Mouse (Mus musculus) hindbrain, embryonic 10.5 days (tissue): ENCODE data around the gene Tfrc. TPM values are rescaled to one million over a fixed set of nuclear protein-coding genes. Genes with fewer than 3 reads are reported as not detected.

Experiments used
- DNase-seq: peaks from one replicate; pipeline ENCODE4 v3.0.0-alpha.2; 2017; ENCODE audit warnings: low spot score
- H3K27ac ChIP-seq: fragments of 300-500 bp; sonication (generic); 2 replicates; pipeline ENCODE4 v1.5.1; 2016; ENCODE audit warnings: mild to moderate bottlenecking, moderate library complexity
- H3K27me3 ChIP-seq: fragments of 300-500 bp; sonication (generic); 2 replicates; pipeline ENCODE4 v1.6.1; 2016; ENCODE audit warnings: mild to moderate bottlenecking; ENCODE audit not compliant: poor library complexity, insufficient read depth, severe bottlenecking
- H3K36me3 ChIP-seq: fragments of 300-500 bp; sonication (generic); 2 replicates; pipeline ENCODE4 v1.6.1; 2016; ENCODE audit warnings: mild to moderate bottlenecking, moderate library complexity
- H3K4me1 ChIP-seq: fragments of 300-500 bp; sonication (generic); replicated peaks from 2 replicates; pipeline ENCODE4 v1.6.1; 2016; ENCODE audit warnings: mild to moderate bottlenecking
- H3K4me3 ChIP-seq: fragments of 300-500 bp; sonication (generic); 2 replicates; pipeline ENCODE4 v1.5.1; 2016; ENCODE audit warnings: mild to moderate bottlenecking, moderate library complexity
- H3K9me3 ChIP-seq: fragments of 300-500 bp; sonication (generic); 2 replicates; pipeline ENCODE4 v1.6.1; 2016; ENCODE audit warnings: mild to moderate bottlenecking, moderate library complexity
- WGBS: fragments of 180-500 bp; shearing (Covaris S2); methylation state at CpG from one replicate; pipeline ENCODE4 v1.1.7; 2016; 5-methylcytosine and 5-hydroxymethylcytosine counted together
- polyA plus RNA-seq: library from polyadenylated mRNA; unstranded; fragments of >200 nt; fragmentation: Nextera tagmentation; extraction: Ambion mirVana; gene quantifications from 2 replicates; pipeline ENCODE4 v1.2.1, GENCODE M21; 2016

Tfrc gene
- polyA plus RNA-seq, 1 experiment from 2014 or later, result 42.5 TPM

GRCm38 (mm10) chr16:32595142-32595855 is 13.4 kb upstream of the Tfrc start:
- H3K27ac ChIP-seq, result no peak overlapping the region
- no peaks in the 10 kb centered on the region for H3K9me3 ChIP-seq
- WGBS, result 89% methylated on average over 10 of the region's 10 CpGs

GRCm38 (mm10) chr16:32597909-32598381 is 10.8 kb upstream of the Tfrc start:
- peaks cover 7% of the 10 kb centered on the region for H3K4me1 ChIP-seq
- no peak overlapping the region for H3K4me3 ChIP-seq
- DNase-seq, result no peak
- no peaks in the 10 kb centered on the region for H3K9me3 ChIP-seq
- H3K36me3 ChIP-seq, result no peaks in the 10 kb centered on the region
- 42% methylated on average over 4 of the region's 4 CpGs for WGBS
- H3K27ac ChIP-seq, result peak overlapping the region; percentile 16; the same call in 1 of the 2 replicates
- no peaks in the 10 kb centered on the region for H3K27me3 ChIP-seq

More at GRCm38 (mm10) chr16:32595142-32595855, 13.4 kb upstream of the Tfrc start:
- Histone ChIP-seq H3K27me3 (no peaks in the 10 kb centered on the region), H3K4me1 (peaks cover 7% of the 10 kb centered on the region), H3K36me3 (no peaks in the 10 kb centered on the region), H3K4me3 (no peak overlapping the region)
- DNase-seq, result no peak

- 89% methylated on average over 1 of the region's 1 CpGs for WGBS
Measured at GRCm38 (mm10) chr16:32599151-32599550, 9.6 kb upstream of the Tfrc start.

GRCm38 (mm10) chr16:32602193-32602685 is 6.5 kb upstream of the Tfrc start:
- no peak for DNase-seq
- H3K4me3 ChIP-seq, result no peak overlapping the region
- 68% methylated on average over 3 of the region's 3 CpGs for WGBS
- peaks cover 8% of the 10 kb centered on the region; the same call in 1 of the 2 replicates for H3K27me3 ChIP-seq
- H3K9me3 ChIP-seq, result no peaks in the 10 kb centered on the region
- peaks cover 7% of the 10 kb centered on the region for H3K4me1 ChIP-seq
- H3K27ac ChIP-seq, result no peak overlapping the region
- no peaks in the 10 kb centered on the region for H3K36me3 ChIP-seq

More at GRCm38 (mm10) chr16:32599151-32599550, 9.6 kb upstream of the Tfrc start:
- no peak overlapping the region for H3K27ac ChIP-seq
- no peak for DNase-seq
- H3K4me1 ChIP-seq, result peaks cover 7% of the 10 kb centered on the region
- no peaks in the 10 kb centered on the region for H3K36me3 ChIP-seq
- H3K4me3 ChIP-seq, result no peak overlapping the region
- H3K27me3 ChIP-seq, result no peaks in the 10 kb centered on the region
- no peaks in the 10 kb centered on the region for H3K9me3 ChIP-seq

- Histone ChIP-seq H3K27me3 (peaks cover 17% of the 10 kb centered on the region; the same call in 1 of the 2 replicates), H3K9me3 (no peaks in the 10 kb centered on the region), H3K27ac (peak overlapping the region; percentile 98; the same call in 1 of the 2 replicates), H3K36me3 (peaks cover under 1% of the 10 kb centered on the region; the same call in 1 of the 2 replicates), H3K4me1 (peaks cover 26% of the 10 kb centered on the region), H3K4me3 (no peak overlapping the region)
- 73% methylated on average over 7 of the region's 7 CpGs for WGBS
- no peak for DNase-seq
Measured at GRCm38 (mm10) chr16:32607562-32608343, 967 bp upstream of the Tfrc start.

- peaks cover 26% of the 10 kb centered on the region for H3K4me1 ChIP-seq
- peak overlapping the region; percentile 98 for H3K27ac ChIP-seq
- WGBS, result 12% methylated on average over 8 of the region's 8 CpGs
- no peak for DNase-seq
- H3K36me3 ChIP-seq, result peaks cover 5% of the 10 kb centered on the region; the same call in 1 of the 2 replicates
- peak overlapping the region; percentile 91 for H3K4me3 ChIP-seq
- H3K27me3 ChIP-seq, result peaks cover 17% of the 10 kb centered on the region; the same call in 1 of the 2 replicates
- no peaks in the 10 kb centered on the region for H3K9me3 ChIP-seq
Measured at GRCm38 (mm10) chr16:32608344-32608711, 392 bp upstream of the Tfrc start.

GRCm38 (mm10) chr16:32609401-32609779 is 670 bp downstream of the Tfrc start:
- peak overlapping the region; percentile 98 for H3K27ac ChIP-seq
- H3K4me3 ChIP-seq, result peak overlapping the region; percentile 91
- H3K9me3 ChIP-seq, result no peaks in the 10 kb centered on the region
- under 1% methylated on average over 14 of the region's 14 CpGs for WGBS
- peaks cover 26% of the 10 kb centered on the region for H3K4me1 ChIP-seq
- H3K27me3 ChIP-seq, result peaks cover 17% of the 10 kb centered on the region; the same call in 1 of the 2 replicates
- peaks cover 15% of the 10 kb centered on the region for H3K36me3 ChIP-seq
- no peak for DNase-seq

- H3K9me3 ChIP-seq, result no peaks in the 10 kb centered on the region
- DNase-seq, result no peak
- no peak overlapping the region for H3K27ac ChIP-seq
- H3K27me3 ChIP-seq, result peaks cover 12% of the 10 kb centered on the region; the same call in 1 of the 2 replicates
- peak overlapping the region; percentile 91 for H3K4me3 ChIP-seq
- peaks cover 26% of the 10 kb centered on the region for H3K4me1 ChIP-seq
- peaks cover 28% of the 10 kb centered on the region for H3K36me3 ChIP-seq
- WGBS, result 81% methylated on average over 5 of the region's 5 CpGs
Measured at GRCm38 (mm10) chr16:32610460-32611255, 1.9 kb downstream of the Tfrc start.

GRCm38 (mm10) chr16:32612052-32612451 is 3.3 kb downstream of the Tfrc start:
- Histone ChIP-seq H3K4me1 (peaks cover 26% of the 10 kb centered on the region), H3K9me3 (no peaks in the 10 kb centered on the region), H3K4me3 (no peak overlapping the region), H3K36me3 (peaks cover 42% of the 10 kb centered on the region), H3K27ac (no peak overlapping the region), H3K27me3 (peaks cover 9% of the 10 kb centered on the region; the same call in 1 of the 2 replicates)
- WGBS, result 98% methylated on average over 1 of the region's 1 CpGs
- no peak for DNase-seq

- no peak overlapping the region for H3K4me3 ChIP-seq
- peaks cover 21% of the 10 kb centered on the region for H3K4me1 ChIP-seq
- no peaks in the 10 kb centered on the region for H3K9me3 ChIP-seq
- no peaks in the 10 kb centered on the region for H3K27me3 ChIP-seq
- WGBS, result 83% methylated on average over 3 of the region's 3 CpGs
- no peak for DNase-seq
- peaks cover 55% of the 10 kb centered on the region for H3K36me3 ChIP-seq
- H3K27ac ChIP-seq, result no peak overlapping the region
Measured at GRCm38 (mm10) chr16:32613269-32613834, 4.6 kb downstream of the Tfrc start.

- 70% methylated on average over 4 of the region's 4 CpGs for WGBS
Measured at GRCm38 (mm10) chr16:32614047-32614446, 5.3 kb downstream of the Tfrc start.

GRCm38 (mm10) chr16:32618946-32619345 is 10.2 kb downstream of the Tfrc start:
- no peak for DNase-seq
- Histone ChIP-seq H3K27ac (no peak overlapping the region), H3K4me1 (no peaks in the 10 kb centered on the region), H3K36me3 (peaks cover 98% of the 10 kb centered on the region), H3K9me3 (no peaks in the 10 kb centered on the region), H3K4me3 (no peak overlapping the region), H3K27me3 (no peaks in the 10 kb centered on the region)
- WGBS, result 91% methylated on average over 1 of the region's 1 CpGs

More at GRCm38 (mm10) chr16:32614047-32614446, 5.3 kb downstream of the Tfrc start:
- no peak for DNase-seq
- Histone ChIP-seq H3K27me3 (no peaks in the 10 kb centered on the region), H3K4me3 (no peak overlapping the region), H3K36me3 (peaks cover 61% of the 10 kb centered on the region), H3K27ac (no peak overlapping the region), H3K4me1 (peaks cover 21% of the 10 kb centered on the region), H3K9me3 (no peaks in the 10 kb centered on the region)
